Mouse (Mus musculus) lung, adult 2 months (tissue): ENCODE data around the gene Adamtsl5. TPM values are rescaled to one million over a fixed set of nuclear protein-coding genes. Genes with fewer than 3 reads are reported as not detected.
A peak's percentile ranks its signal among the peaks of the same experiment; 100 is the strongest.

Source experiments
- DNase-seq: peaks from one replicate; pipeline ENCODE4 v3.0.0; 2022
- H3K4me1 ChIP-seq: fragments of 200-500 bp; 2 replicates; pipeline ENCODE4 v1.6.1; 2011; ENCODE audit warnings: low read length; ENCODE audit not compliant: control insufficient read depth, insufficient read depth
- H3K4me3 ChIP-seq: fragments of 200-500 bp; replicated peaks from 2 replicates; pipeline ENCODE3; 2011; ENCODE audit warnings: low read depth, mild to moderate bottlenecking, control low read depth, low read length; ENCODE audit errors: extremely low read depth
- CTCF ChIP-seq: fragments of 200-500 bp; IDR thresholded peaks from 2 replicates; pipeline ENCODE4 v1.5.1; 2011; ENCODE audit warnings: mild to moderate bottlenecking, low read length, control low read depth; ENCODE audit not compliant: insufficient read depth
- POLR2A ChIP-seq: fragments of 200-500 bp; IDR thresholded peaks from 2 replicates; pipeline ENCODE4 v1.6.1; 2011; ENCODE audit warnings: low read depth, mild to moderate bottlenecking, control low read depth, low read length, borderline replicate concordance; ENCODE audit errors: extremely low read depth
- WGBS: fragments of 180-500 bp; shearing (Covaris S2); methylation state at CpG from one replicate; pipeline ENCODE4 v1.1.7; 2018; 5-methylcytosine and 5-hydroxymethylcytosine counted together
- polyA plus RNA-seq: library from polyadenylated mRNA; depleted of rRNA; stranded (reverse); fragments of >200 nt; gene quantifications from 2 replicates; pipeline ENCODE4 v1.2.3, GENCODE M21; 2012

The Adamtsl5 gene
- polyA plus RNA-seq, 1 experiment = 87.6 TPM

DNA sequence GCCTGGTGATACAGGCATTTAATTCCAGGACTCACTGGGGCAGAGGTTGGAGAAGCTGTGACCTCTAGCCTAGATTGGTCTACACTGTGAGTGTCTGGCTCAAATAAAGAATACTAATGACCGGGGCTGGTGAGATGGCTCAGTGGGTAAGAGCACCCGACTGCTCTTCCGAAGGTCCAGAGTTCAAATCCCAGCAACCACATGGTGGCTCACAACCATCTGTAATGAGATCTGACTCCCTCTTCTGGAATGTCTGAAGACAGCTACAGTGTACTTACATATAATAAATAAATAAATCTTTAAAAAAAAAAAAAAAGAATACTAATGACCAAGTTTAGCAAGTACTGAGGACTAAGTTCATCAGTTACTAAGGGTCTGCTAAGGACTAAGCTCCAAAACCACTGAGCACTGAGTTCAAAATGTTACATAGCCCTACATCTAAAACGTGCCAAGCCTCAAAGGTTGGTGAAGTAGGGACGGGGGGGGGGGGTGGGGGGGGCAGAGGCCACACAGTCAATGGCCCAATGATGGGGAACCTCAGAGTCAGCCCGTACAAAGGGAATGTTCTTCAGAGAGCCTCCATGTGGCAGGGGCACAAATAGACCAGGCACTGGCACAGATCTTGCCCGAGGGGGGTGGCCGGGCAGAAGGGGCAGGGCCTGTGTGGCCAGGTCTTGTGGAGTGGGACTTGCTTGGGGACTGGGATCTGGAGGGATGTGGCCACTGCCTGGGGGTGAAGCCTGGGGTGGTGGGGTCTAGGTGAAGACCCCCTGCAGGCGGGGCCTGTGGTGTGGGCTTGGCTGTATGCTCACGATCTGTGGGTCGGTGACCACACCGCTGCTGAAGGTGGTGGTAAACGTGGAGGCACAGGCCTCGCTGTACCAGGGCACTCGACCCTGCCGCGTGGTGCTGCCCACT lies 23.8 kb downstream of the Adamtsl5 start:
- WGBS = 78% methylated on average over 17 of the region's 17 CpGs
- H3K4me1 ChIP-seq = peaks cover 9% of the 10 kb centered on the region
- DNase-seq = no peak
- TF ChIP-seq CTCF = no peak
- no peak for TF ChIP-seq POLR2A
- no peak overlapping the region for H3K4me3 ChIP-seq

DNA sequence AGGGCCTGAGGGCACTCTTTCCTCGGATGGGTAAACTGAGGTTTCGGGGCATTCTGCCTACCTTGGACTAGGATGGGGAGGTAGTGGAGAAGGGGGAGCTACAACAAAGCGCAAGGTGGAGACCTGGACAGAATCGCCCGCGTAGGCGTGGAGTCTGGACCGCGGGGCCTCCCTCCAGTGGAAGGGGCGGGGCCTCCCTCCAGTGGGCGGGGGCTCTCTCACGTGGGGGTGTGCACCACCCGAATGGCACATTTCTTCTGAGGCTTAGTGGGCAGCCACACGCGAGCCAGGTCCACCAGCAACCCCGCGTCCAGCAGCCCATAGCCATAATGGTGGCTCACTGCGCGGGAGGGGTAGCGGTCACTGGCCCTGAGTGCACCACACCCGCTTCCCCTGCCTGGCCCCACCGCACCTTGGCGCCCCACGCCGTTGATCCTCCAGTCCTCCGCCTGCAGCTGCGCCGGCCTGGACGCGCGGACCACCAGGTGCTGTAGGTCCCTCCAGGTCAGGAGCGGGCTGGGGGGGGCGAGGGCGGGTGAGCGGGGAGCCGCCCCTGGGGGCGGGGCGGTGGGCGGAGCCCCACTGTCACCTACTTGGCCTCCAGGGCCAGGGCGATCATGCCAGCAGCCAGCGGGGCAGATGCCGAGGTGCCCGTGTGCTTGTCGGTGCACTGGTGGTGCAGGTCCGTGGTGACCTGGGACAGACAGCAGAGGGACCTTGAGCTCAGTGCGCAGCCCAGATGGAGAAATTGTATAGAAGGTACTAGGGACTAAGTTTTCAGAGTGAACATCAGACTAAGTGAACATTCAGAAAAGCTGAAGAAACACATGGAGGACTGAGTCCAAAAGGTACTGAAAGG lies 24.7 kb downstream of the Adamtsl5 start:
- WGBS = under 1% methylated on average over 46 of the region's 46 CpGs
- DNase-seq = peak; percentile 83
- Histone ChIP-seq H3K4me1 (peaks cover 10% of the 10 kb centered on the region), H3K4me3 (peak overlapping the region; percentile 66)
- TF ChIP-seq POLR2A (0 out of 2 replicates have a peak, but pooled peaks have one; percentile 25), CTCF (no peak)

DNA sequence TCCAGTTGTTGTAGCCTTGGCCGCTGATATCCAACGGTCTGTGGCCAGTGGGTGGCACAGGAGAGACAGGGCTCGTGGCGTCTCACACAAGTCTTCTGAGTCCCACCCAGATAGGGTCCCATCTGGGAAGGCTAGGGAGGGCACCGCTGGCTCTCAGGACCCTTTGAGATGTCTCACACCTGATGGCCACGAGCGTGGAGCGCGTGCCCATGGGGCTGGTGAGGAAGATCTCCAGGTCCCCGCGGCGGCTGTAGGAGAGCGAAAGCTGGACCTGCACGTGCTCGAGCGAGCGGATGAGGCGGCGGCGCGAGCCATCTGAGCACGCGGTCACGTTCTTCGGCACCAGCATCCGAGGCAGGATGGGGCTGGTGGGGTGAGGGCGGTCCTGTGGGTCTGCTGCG lies 25.4 kb downstream of the Adamtsl5 start:
- H3K4me3 ChIP-seq = peak overlapping the region; percentile 66
- H3K4me1 ChIP-seq = peaks cover 10% of the 10 kb centered on the region
- TF ChIP-seq CTCF (0 out of 2 replicates have a peak, but pooled peaks have one; percentile 19), POLR2A (no peak)
- WGBS = 1% methylated on average over 28 of the region's 28 CpGs
- peak; percentile 48 for DNase-seq

DNA sequence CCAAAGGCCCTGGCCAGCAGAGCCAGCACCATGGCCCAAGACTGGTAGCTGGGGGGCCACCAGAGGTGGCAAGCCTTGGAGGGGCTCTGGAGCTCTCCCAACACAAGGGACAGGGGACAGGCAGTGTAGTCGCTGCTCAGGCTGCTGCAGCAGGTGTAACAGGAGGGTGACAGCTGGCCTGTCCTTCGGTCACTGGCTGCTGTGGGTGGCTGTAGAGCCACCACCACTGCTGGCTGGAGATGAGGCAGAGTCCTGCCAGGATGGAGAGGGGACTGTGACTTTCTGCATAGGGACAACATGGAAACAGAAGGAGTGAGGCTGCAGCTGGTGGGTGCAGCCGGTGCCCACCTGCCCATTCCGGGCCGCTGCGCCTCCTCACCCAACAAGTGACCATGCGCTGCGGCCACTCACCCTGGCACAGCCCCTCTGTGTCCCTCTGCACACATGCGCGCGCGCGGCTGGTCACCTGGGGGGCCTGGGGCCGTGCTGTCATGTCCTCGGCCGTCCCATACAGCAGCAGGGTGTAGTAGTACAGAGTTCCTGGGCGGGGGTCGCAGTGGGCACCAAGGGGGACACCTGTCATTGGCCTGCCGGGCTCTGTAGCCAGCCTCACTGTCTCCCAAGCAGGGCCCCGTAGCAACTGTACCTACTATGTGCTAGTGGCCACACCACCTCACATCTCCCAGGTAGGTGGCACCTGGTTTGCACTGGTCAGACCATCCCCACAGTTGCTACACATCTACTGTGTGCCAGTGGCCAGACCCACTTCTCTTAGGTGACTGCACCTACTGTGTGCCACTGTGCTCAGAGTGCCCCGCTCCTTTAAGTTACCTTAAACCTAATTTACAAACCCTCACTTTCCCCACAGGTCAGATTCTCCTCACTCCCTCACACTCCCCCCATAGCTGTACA lies 26.3 kb downstream of the Adamtsl5 start:
- H3K4me3 ChIP-seq = no peak overlapping the region
- no peak for DNase-seq
- 93% methylated on average over 21 of the region's 21 CpGs for WGBS
- TF ChIP-seq POLR2A (no peak), CTCF (no peak)
- H3K4me1 ChIP-seq = peaks cover 10% of the 10 kb centered on the region

DNA sequence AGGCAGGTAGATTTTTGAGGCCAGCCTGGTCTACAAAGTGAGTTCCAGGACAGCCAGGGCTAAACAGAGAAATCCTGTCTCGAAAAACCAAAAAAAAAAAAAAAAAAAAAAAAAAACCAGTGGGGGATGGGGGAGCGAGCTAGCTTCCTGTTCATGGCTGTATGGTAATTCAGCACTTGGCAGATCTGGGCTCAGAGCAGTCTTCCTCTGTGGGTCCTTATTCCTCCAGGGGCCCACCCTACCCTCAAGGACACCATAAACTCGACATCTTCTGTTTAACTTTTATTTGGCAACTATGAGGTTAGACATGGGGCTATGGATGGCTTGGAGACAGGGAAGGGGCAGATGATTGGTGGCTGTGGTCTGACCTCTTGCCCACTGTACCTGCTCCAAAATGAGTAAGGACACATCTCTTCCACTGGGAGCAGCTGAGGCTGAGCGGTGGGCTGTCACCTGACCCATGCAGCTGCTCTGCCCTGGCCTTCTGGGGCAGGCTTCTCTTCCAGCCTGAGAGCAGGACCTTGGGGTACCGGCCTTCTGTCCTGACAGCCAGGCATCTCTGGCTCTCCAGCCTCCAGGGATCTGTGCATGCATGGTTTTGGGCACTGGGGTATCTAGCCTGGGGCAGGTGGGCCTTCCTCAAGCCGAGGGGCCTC lies 27.1 kb downstream of the Adamtsl5 start:
- TF ChIP-seq POLR2A = no peak
- no peak for TF ChIP-seq CTCF
- DNase-seq = no peak
- H3K4me1 ChIP-seq = peaks cover 10% of the 10 kb centered on the region
- H3K4me3 ChIP-seq = no peak overlapping the region
- WGBS = 70% methylated on average over 6 of the region's 6 CpGs

DNA sequence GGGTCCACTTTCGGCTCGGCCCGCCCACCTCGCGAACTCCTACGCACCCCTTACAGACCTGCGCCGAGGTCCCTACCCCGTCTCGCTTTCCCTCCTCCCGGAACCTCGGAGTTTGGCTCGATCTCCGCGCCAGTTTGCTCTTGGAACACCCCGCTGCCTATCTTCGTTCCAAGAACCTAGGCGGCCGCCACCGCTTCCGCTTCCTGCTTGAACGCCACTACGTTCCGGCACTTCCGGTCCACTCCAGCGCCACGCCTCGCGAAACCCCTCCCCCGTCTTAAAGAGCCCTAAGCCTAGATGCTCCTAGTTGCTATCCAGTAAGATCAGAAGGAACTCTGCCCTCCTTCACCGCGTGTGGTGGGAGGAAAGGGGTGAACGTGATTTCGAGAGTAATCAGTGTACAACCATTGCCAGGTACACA lies 27.9 kb downstream of the Adamtsl5 start, which contains the start of gene 2310011J03Rik:
Gene 2310011J03Rik, minus strand, starts transcription at position 198 of the 421 bp plus-strand sequence.
- DNase-seq = peak; percentile 93
- peaks cover 10% of the 10 kb centered on the region for H3K4me1 ChIP-seq
- TF ChIP-seq CTCF (no peak), POLR2A (peak; percentile 84)
- under 1% methylated on average over 34 of the region's 34 CpGs for WGBS
- H3K4me3 ChIP-seq = peak within 1 kb of the TSS; percentile 96

DNA sequence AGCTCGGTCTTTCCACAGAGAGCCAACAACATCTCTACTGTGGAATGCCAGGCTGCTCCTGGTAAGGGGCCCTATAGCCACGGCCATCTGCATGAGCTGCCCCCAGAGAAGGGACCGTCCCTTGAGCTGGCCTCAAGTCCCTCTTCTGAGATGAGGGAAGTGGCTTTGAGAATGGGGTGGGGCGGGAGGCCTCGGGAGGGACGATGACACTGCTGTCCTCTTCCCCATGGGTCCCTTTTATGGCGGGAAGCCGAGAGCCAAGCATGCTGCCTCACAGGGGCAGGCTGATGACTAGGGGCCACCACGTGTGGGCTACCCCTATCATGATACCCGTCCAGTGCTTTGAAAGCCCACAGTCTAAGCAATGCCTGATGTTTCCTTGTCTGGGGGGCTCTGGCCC lies 31.2 kb downstream of the Adamtsl5 start:
- H3K4me1 ChIP-seq = peaks cover 7% of the 10 kb centered on the region
- 47% methylated on average over 10 of the region's 10 CpGs for WGBS
- DNase-seq = no peak
- TF ChIP-seq CTCF = no peak
- TF ChIP-seq POLR2A = no peak
- H3K4me3 ChIP-seq = no peak overlapping the region

DNA sequence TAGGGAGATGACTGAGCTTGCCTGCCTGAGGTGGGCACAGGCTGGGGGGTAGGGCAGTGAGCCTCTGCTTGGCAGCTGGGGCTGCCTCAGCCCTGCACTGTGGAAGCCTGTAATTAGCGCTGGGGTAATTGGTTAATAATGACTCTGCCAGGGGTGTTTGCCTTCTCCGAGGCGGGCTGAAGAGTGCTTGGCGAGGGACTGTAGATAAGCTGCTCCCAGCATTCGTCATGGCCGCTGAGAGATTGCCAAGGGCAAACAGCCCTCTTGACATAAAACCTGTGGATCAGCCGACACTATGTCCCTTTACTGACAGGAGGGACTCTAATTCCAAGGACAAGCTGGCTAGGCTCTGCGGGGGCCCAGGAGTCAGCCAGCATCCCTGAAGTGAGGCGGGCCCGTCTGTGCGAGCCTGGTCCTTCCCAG lies 31.8 kb downstream of the Adamtsl5 start:
- no peak for TF ChIP-seq CTCF
- TF ChIP-seq POLR2A = no peak
- no peak overlapping the region for H3K4me3 ChIP-seq
- WGBS = 31% methylated on average over 11 of the region's 11 CpGs
- peaks cover 7% of the 10 kb centered on the region for H3K4me1 ChIP-seq
- no peak for DNase-seq

DNA sequence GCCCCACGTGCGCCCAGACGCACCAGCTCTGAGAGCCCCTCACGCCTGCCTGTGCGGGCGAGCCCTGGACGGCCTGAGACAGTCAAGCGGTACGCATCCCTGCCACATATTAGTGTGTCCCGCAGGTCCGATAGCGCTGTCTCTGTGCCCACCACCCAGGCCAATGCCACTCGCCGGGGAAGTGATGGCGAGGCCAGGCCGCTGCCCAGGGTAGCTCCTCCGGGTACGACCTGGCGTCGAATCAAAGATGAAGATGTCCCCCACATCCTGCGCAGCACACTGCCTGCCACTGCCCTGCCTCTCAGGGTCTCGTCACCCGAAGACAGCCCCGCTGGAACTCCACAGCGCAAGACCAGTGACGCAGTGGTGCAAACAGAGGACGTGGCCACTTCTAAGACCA lies 32.9 kb downstream of the Adamtsl5 start:
- no peak overlapping the region for H3K4me3 ChIP-seq
- H3K4me1 ChIP-seq = peaks cover 4% of the 10 kb centered on the region
- TF ChIP-seq CTCF (no peak), POLR2A (no peak)
- DNase-seq = no peak
- 47% methylated on average over 27 of the region's 27 CpGs for WGBS
